Comparison of ENCODE assay signal across 8 mouse cellular contexts in genomic region chr14:111674664-111675147, GRCm38 (mm10). TPM values are rescaled to one million over a fixed set of nuclear protein-coding genes. Genes with fewer than 3 reads are reported as not detected.
A peak's percentile ranks its signal among the peaks of the same experiment; 100 is the strongest.
DNase-seq lines count a peak whose midpoint lies in the region; ATAC-seq and TF ChIP-seq lines count a peak whose summit lies in the region.

Slitrk5 (plus strand) TSS chr14:111675097.

- peak; percentile 78 for ATAC-seq in cerebellum, adult (ENCODE audit: insufficient number of reproducible peaks, low FRiP score, low TSS enrichment)
- ATAC-seq in forebrain, embryonic 12.5 days (ENCODE audit: low FRiP score): peak; percentile 78
- peak; percentile 72; the same call in 1 of the 2 replicates for ATAC-seq in heart, embryonic 14.5 days (ENCODE audit: insufficient number of reproducible peaks, insufficient read depth, low FRiP score, low read depth)
- ATAC-seq in kidney, embryonic 16.5 days (ENCODE audit: low FRiP score, low TSS enrichment): peak; percentile 89
- ATAC-seq in limb, embryonic 14.5 days (ENCODE audit: low FRiP score, low read depth): peak; percentile 59
- ATAC-seq in midbrain, embryonic 14.5 days (ENCODE audit: low FRiP score, low TSS enrichment): peak; percentile 64
- peak; percentile 79 for ATAC-seq in stomach, postnatal 0 days (ENCODE audit: low FRiP score, low TSS enrichment)

- no peaks in the 10 kb centered on the region for H3K9me3 ChIP-seq in E14TG2a.4 (ENCODE audit: low read length)
- no peaks in the 10 kb centered on the region for H3K9me3 ChIP-seq in forebrain, embryonic 12.5 days
- H3K9me3 ChIP-seq in heart, embryonic 14.5 days (ENCODE audit: control insufficient read depth, low read length): no peaks in the 10 kb centered on the region
- H3K9me3 ChIP-seq in kidney, embryonic 16.5 days (ENCODE audit: low read length): no peaks in the 10 kb centered on the region
- H3K9me3 ChIP-seq in limb, embryonic 14.5 days (ENCODE audit: control insufficient read depth, low read length): no peaks in the 10 kb centered on the region
- H3K9me3 ChIP-seq in midbrain, embryonic 14.5 days (ENCODE audit: control insufficient read depth, low read length): no peaks in the 10 kb centered on the region
- no peaks in the 10 kb centered on the region for H3K9me3 ChIP-seq in stomach, postnatal 0 days (ENCODE audit: control insufficient read depth, low read length)

- H3K4me3 ChIP-seq in E14TG2a.4 (replicated peaks; ENCODE audit: low read length): peak within 1 kb of the TSS; percentile 84
- H3K4me3 ChIP-seq in forebrain, embryonic 12.5 days (replicated peaks): peak within 1 kb of the TSS; percentile 78
- H3K4me3 ChIP-seq in heart, embryonic 14.5 days (ENCODE audit: control insufficient read depth in 1 of 2, insufficient read depth in 1 of 2, low read depth in 1 of 2, low read length in 2 of 2): peak within 1 kb of the TSS; percentile 55 to 80
- H3K4me3 ChIP-seq in kidney, embryonic 16.5 days (ENCODE audit: low read length): peak within 1 kb of the TSS; percentile 53
- H3K4me3 ChIP-seq in limb, embryonic 14.5 days (replicated peaks; ENCODE audit: low read length): peak within 1 kb of the TSS; percentile 69
- H3K4me3 ChIP-seq in midbrain, embryonic 14.5 days (replicated peaks; ENCODE audit: low read depth, low read length): peak within 1 kb of the TSS; percentile 88
- H3K4me3 ChIP-seq in stomach, postnatal 0 days (ENCODE audit: low read depth, low read length): peak within 1 kb of the TSS; percentile 62

- DNase-seq in limb, embryonic 14.5 days (ENCODE audit: low spot score): peak; percentile 83
- peak; percentile 96 for DNase-seq in midbrain, embryonic 14.5 days
- DNase-seq in stomach, postnatal 0 days (ENCODE audit: low spot score): peak; percentile 82

- under 1% methylated on average over 22 of the region's 22 CpGs for WGBS in forebrain, embryonic 12.5 days
- WGBS in heart, embryonic 14.5 days: under 1% methylated on average over 22 of the region's 22 CpGs
- WGBS in kidney, embryonic 16.5 days: under 1% methylated on average over 22 of the region's 22 CpGs
- WGBS in limb, embryonic 14.5 days: under 1% methylated on average over 22 of the region's 22 CpGs
- under 1% methylated on average over 22 of the region's 22 CpGs for WGBS in midbrain, embryonic 14.5 days
- 1% methylated on average over 22 of the region's 22 CpGs for WGBS in stomach, postnatal 0 days

- peak within 1 kb of the TSS; percentile 87 for H3K9ac ChIP-seq in forebrain, embryonic 12.5 days
- H3K9ac ChIP-seq in heart, embryonic 14.5 days (ENCODE audit: low read length): peak within 1 kb of the TSS; percentile 83
- H3K9ac ChIP-seq in kidney, embryonic 16.5 days (replicated peaks; ENCODE audit: low read length): peak within 1 kb of the TSS; percentile 50
- peak within 1 kb of the TSS; percentile 72 for H3K9ac ChIP-seq in limb, embryonic 14.5 days (ENCODE audit: low read depth, low read length, severe bottlenecking)
- peak within 1 kb of the TSS; percentile 96 for H3K9ac ChIP-seq in midbrain, embryonic 14.5 days (replicated peaks; ENCODE audit: low read length)
- peak within 1 kb of the TSS; percentile 63 for H3K9ac ChIP-seq in stomach, postnatal 0 days (ENCODE audit: low read length)

- peaks cover 18% of the 10 kb centered on the region for H3K4me1 ChIP-seq in E14TG2a.4 (replicated peaks; ENCODE audit: low read depth, low read length)
- peaks cover 12% of the 10 kb centered on the region for H3K4me1 ChIP-seq in forebrain, embryonic 12.5 days
- H3K4me1 ChIP-seq in heart, embryonic 14.5 days (ENCODE audit: control insufficient read depth in 2 of 2, insufficient read depth in 2 of 2, low read length in 2 of 2): peaks cover 2 to 5% of the 10 kb centered on the region in 2 experiments; a peak in 1 of 4 replicates
- H3K4me1 ChIP-seq in kidney, embryonic 16.5 days (ENCODE audit: insufficient read depth, low read length): peaks cover 9% of the 10 kb centered on the region; the same call in 1 of the 2 replicates
- H3K4me1 ChIP-seq in limb, embryonic 14.5 days (ENCODE audit: control insufficient read depth, insufficient read depth, low read length): peaks cover 6% of the 10 kb centered on the region; the same call in 1 of the 2 replicates
- H3K4me1 ChIP-seq in midbrain, embryonic 14.5 days (ENCODE audit: control insufficient read depth, insufficient read depth, low read length): peaks cover 7% of the 10 kb centered on the region; the same call in 1 of the 2 replicates
- H3K4me1 ChIP-seq in stomach, postnatal 0 days (replicated peaks; ENCODE audit: control insufficient read depth, insufficient read depth): peaks cover 5% of the 10 kb centered on the region; the same call in 1 of the 2 replicates

- H3K36me3 ChIP-seq in E14TG2a.4 (ENCODE audit: insufficient read depth, low read length): no peaks in the 10 kb centered on the region
- H3K36me3 ChIP-seq in forebrain, embryonic 12.5 days (replicated peaks): 0 out of 2 replicates have a peak, but pooled peaks cover 2% of the 10 kb centered on the region
- H3K36me3 ChIP-seq in heart, embryonic 14.5 days (ENCODE audit: control insufficient read depth, insufficient read depth, low read length): no peaks in the 10 kb centered on the region
- H3K36me3 ChIP-seq in kidney, embryonic 16.5 days (ENCODE audit: insufficient read depth, low read length): no peaks in the 10 kb centered on the region
- H3K36me3 ChIP-seq in limb, embryonic 14.5 days (ENCODE audit: control insufficient read depth, insufficient read depth, low read length): no peaks in the 10 kb centered on the region
- no peaks in the 10 kb centered on the region for H3K36me3 ChIP-seq in midbrain, embryonic 14.5 days (ENCODE audit: control insufficient read depth, insufficient read depth, low read length)
- H3K36me3 ChIP-seq in stomach, postnatal 0 days (ENCODE audit: control insufficient read depth, insufficient read depth, low read length): no peaks in the 10 kb centered on the region

- peak; percentile 63 for TF ChIP-seq CTCF in E14TG2a.4 (conservative IDR thresholded peaks at IDR 0.05; ENCODE audit: low read length)
- TF ChIP-seq CTCF in stomach, postnatal 0 days (IDR thresholded peaks at IDR 0.05; ENCODE audit: low read depth): peak; percentile 92

- peak within 1 kb of the TSS; percentile 96 for H3K27ac ChIP-seq in forebrain, embryonic 12.5 days
- H3K27ac ChIP-seq in heart, embryonic 14.5 days (replicated peaks in 1 of 2; ENCODE audit: control insufficient read depth in 1 of 2, insufficient read depth in 1 of 2, low read depth in 2 of 2, low read length in 2 of 2): peak within 1 kb of the TSS; percentile 84 to 86
- no peak within 1 kb of the TSS for H3K27ac ChIP-seq in kidney, embryonic 16.5 days (ENCODE audit: low read length)
- peak within 1 kb of the TSS; percentile 72 for H3K27ac ChIP-seq in limb, embryonic 14.5 days (replicated peaks; ENCODE audit: low read depth, low read length)
- peak within 1 kb of the TSS; percentile 98 for H3K27ac ChIP-seq in midbrain, embryonic 14.5 days (replicated peaks; ENCODE audit: low read depth, low read length)
- H3K27ac ChIP-seq in stomach, postnatal 0 days (replicated peaks): no peak within 1 kb of the TSS; the same call in 1 of the 2 replicates

- TF ChIP-seq EP300 in stomach, postnatal 0 days (optimal IDR thresholded peaks at IDR 0.05): no peak

- no peak for TF ChIP-seq POLR2A in limb, embryonic 14.5 days (IDR thresholded peaks at IDR 0.05; ENCODE audit: borderline replicate concordance, extremely low read depth, insufficient read depth, insufficient read length)

- H3K27me3 ChIP-seq in E14TG2a.4 (ENCODE audit: insufficient read depth, low read length): peaks cover 38% of the 10 kb centered on the region
- peaks cover 9% of the 10 kb centered on the region for H3K27me3 ChIP-seq in forebrain, embryonic 12.5 days
- H3K27me3 ChIP-seq in heart, embryonic 14.5 days (ENCODE audit: control insufficient read depth, insufficient read depth, low read length): 0 out of 2 replicates have a peak, but pooled peaks cover 5% of the 10 kb centered on the region
- peaks cover 43% of the 10 kb centered on the region for H3K27me3 ChIP-seq in kidney, embryonic 16.5 days (ENCODE audit: insufficient read depth, low read length)
- peaks cover 21% of the 10 kb centered on the region for H3K27me3 ChIP-seq in limb, embryonic 14.5 days (ENCODE audit: control insufficient read depth, insufficient read depth, low read length)
- H3K27me3 ChIP-seq in midbrain, embryonic 14.5 days (ENCODE audit: control insufficient read depth, insufficient read depth, low read length): no peaks in the 10 kb centered on the region
- H3K27me3 ChIP-seq in stomach, postnatal 0 days (ENCODE audit: control insufficient read depth, insufficient read depth, low read length): no peaks in the 10 kb centered on the region

- peak within 1 kb of the TSS; percentile 63 for H3K4me2 ChIP-seq in forebrain, embryonic 12.5 days
- H3K4me2 ChIP-seq in heart, embryonic 14.5 days (ENCODE audit: low read length): peak within 1 kb of the TSS; percentile 78
- peak within 1 kb of the TSS; percentile 91 for H3K4me2 ChIP-seq in kidney, embryonic 16.5 days (replicated peaks; ENCODE audit: low read depth, low read length)
- peak within 1 kb of the TSS; percentile 96 for H3K4me2 ChIP-seq in limb, embryonic 14.5 days (replicated peaks; ENCODE audit: low read depth, low read length, severe bottlenecking)
- H3K4me2 ChIP-seq in midbrain, embryonic 14.5 days (ENCODE audit: low read length): peak within 1 kb of the TSS; percentile 63
- H3K4me2 ChIP-seq in stomach, postnatal 0 days (replicated peaks; ENCODE audit: low read depth): peak within 1 kb of the TSS; percentile 97

RNA-seq across cellular contexts. Expression of gene Slitrk5, which starts in this region (rescaled TPM):
- polyA plus RNA-seq in forebrain, embryonic 12.5 days (2016; fragmentation: Nextera tagmentation; extraction: Ambion mirVana): 21.2 and 22.3 TPM in 2 replicates
- 9.7 and 9.8 TPM in 2 replicates for polyA plus RNA-seq in heart, embryonic 14.5 days (2014; fragmentation: Nextera tagmentation; extraction: Ambion mirVana)
- polyA plus RNA-seq in kidney, embryonic 16.5 days (2015; fragmentation: Nextera tagmentation; extraction: Ambion mirVana): 0.62 and 0.99 TPM in 2 replicates
- polyA plus RNA-seq in limb, embryonic 14.5 days (2012; rRNA removed): 2.4 and 3.2 TPM in 2 replicates
- 2.2 and 4.0 TPM in 2 replicates for polyA plus RNA-seq in limb, embryonic 14.5 days (2014; fragmentation: Nextera tagmentation; extraction: Ambion mirVana)
- 28.7 and 31.0 TPM in 2 replicates for polyA plus RNA-seq in midbrain, embryonic 14.5 days (2014; fragmentation: Nextera tagmentation; extraction: Ambion mirVana)
- 1.1 and 1.2 TPM in 2 replicates for polyA plus RNA-seq in stomach, postnatal 0 days (2015; fragmentation: Nextera tagmentation; extraction: Ambion mirVana)

Comparison
In these comparisons a context has a peak if more than half of its experiments do, and no peak if none do; other contexts are left out.
1. Peak in ATAC-seq, H3K4me3 ChIP-seq, H3K9ac ChIP-seq and H3K4me2 ChIP-seq in kidney, embryonic 16.5 days; RNA of the gene not detected or under 1 TPM.
2. H3K27ac ChIP-seq: peak in forebrain, embryonic 12.5 days (single experiment), heart, embryonic 14.5 days (2 of 2), limb, embryonic 14.5 days (single experiment) and midbrain, embryonic 14.5 days (single experiment); none in kidney, embryonic 16.5 days (single experiment) and stomach, postnatal 0 days (single experiment).
3. Peak in every context shown above with its lines, with median percentiles within 50 percentile points of each other: H3K4me3 ChIP-seq, ATAC-seq, H3K4me2 ChIP-seq, H3K9ac ChIP-seq and DNase-seq.